Mouse (Mus musculus) kidney, adult 2 months (tissue): ENCODE results near the gene Smim15.

ENCODE experiments used
- CTCF ChIP-seq: fragments of 200-500 bp; conservative IDR thresholded peaks from 2 replicates; pipeline ENCODE4 v1.5.1; 2011; ENCODE audit warnings: low read depth, mild to moderate bottlenecking, control low read depth, low read length, moderate library complexity, mixed read lengths; ENCODE audit not compliant: insufficient read depth, insufficient read length
- POLR2A ChIP-seq: fragments of 200-500 bp; IDR thresholded peaks from one replicate; pipeline ENCODE4 v1.6.1; 2011; ENCODE audit warnings: low read depth, low read length, control low read depth

GRCm38 (mm10) chr13:108046891-108047290, 2.6 kb downstream of the Smim15 start:
- TF ChIP-seq CTCF (no peak), POLR2A (no peak)
